Mouse (Mus musculus) subcutaneous adipose tissue, adult 2 months (tissue): ENCODE results near the gene Snorc. TPM values are rescaled to one million over a fixed set of nuclear protein-coding genes. Genes with fewer than 3 reads are reported as not detected.

ENCODE experiments used
- polyA plus RNA-seq: library from polyadenylated mRNA; depleted of rRNA; stranded (reverse); fragments of >200 nt; gene quantifications from 2 replicates; pipeline ENCODE4 v1.2.3, GENCODE M21; 2012; ENCODE audit warnings: low replicate concordance; rRNA removed

Gene Snorc
- not detected in 2 replicates for polyA plus RNA-seq

DNA sequence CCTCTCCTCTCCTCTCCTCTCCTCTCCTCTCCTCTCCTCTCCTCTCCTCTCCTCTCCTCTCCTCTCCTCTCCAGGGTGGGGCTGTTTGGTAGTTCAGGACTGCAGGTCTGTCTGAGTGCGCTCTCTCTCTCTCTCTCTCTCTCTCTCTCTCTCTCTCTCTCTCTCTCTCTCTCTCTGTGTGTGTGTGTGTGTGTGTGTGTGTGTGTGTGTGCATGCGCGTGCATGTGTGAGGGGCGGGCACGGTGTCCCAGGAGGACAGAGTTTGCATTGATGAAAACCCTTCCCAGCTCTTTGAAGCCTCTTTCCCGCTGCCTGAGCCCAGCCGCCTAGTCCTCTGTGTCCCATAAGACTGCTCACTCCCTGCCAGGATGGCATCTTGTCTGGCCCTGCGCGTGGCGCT lies at the start of gene Snorc:
TSS of gene Snorc (plus strand) at position 301 of the 400 bp plus-strand sequence.

DNA sequence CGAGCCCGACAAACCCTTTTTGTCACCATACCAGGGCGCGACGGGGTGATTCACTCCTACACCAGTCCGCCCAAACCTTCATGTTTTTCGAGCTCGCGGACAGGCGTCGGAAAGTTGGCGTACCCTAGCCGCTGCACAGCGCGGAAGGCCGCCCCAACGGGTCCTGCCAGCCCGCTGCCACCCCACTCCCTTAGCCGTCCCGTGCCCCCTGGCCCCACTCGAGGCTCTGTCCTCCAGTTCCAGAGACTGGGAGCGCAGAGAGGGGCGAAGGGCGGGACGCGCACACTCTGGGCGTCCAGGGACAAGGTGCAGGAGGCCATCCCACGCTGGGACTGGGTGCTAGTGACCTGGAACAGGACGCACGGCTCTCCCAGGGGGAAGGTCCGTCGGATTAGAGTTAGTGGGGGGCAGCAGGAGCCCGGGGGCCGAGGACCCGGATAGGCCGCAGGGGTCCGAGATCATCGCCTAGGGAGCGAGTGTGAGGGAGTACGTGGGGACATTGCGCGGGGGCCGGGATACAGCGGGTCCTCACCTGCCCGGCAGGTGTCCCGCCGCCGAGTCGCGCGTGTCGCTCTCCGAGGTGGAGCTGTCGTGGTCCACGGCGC lies 39.6 kb downstream of the Snorc start, which contains the start of gene Neu2:
TSS of gene Neu2 (plus strand) at position 329 of the 605 bp plus-strand sequence.

Other genes with a start within 250 kb of the Snorc start
- gene Efhd1, start 205.9 kb upstream of the Snorc start, polyA plus RNA-seq, result 28.4 and 30.2 TPM in 2 replicates
- gene Gigyf2, start 143.3 kb upstream of the Snorc start, polyA plus RNA-seq, result 25.1 and 51.2 TPM in 2 replicates
- 0.15 TPM in 1 of 2 replicates, not detected in the other for gene Kcnj13, start 75.5 kb upstream of the Snorc start, polyA plus RNA-seq
- 1.1 TPM in 1 of 2 replicates, not detected in the other for gene Neu2, start 39.6 kb downstream of the Snorc start, polyA plus RNA-seq
- gene Ngef, start 103.6 kb downstream of the Snorc start, polyA plus RNA-seq, result 0.93 and 8.6 TPM in 2 replicates
- gene Inpp5d, start 150.0 kb downstream of the Snorc start, polyA plus RNA-seq, result 19.6 and 55.1 TPM in 2 replicates